Comparison of ENCODE assay signal across 12 mouse cellular contexts in the genomic region with DNA sequence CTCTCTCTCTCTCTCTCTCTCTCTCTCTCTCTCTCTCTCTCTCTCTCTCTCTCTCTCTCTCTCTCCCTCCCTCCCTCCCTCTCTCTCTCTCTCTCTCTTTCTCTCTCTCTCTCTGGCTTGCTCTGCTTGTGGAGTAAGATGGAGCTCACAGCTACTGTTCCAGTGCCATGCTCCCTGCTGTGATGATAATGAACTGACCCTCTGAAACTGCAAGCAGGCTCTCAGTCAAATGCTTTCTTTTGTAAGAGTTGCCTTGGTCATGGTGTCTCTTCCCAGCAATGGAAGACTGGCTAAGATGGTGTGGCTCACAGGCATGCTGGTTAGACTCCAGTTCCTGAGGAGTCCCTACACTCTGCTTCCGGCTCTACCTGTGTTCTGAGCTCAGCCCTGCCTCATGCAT. TPM values are rescaled to one million over a fixed set of nuclear protein-coding genes. Genes with fewer than 3 reads are reported as not detected.
DNase-seq lines count a peak whose midpoint lies in the region; TF ChIP-seq lines count a peak whose summit lies in the region.
"Not testable (repeated sequence)": the region's sequence is repeated elsewhere in the genome, so short reads cannot be mapped to it uniquely, and the experiment has no call there.
"Had no signal": no experiment of that assay in that cellular context is flagged by ENCODE, and none has a peak within 500 bp of the region (broad histone marks: within the 10 kb centered on the region; RNA-seq: fewer than 3 reads in every experiment).

No protein-coding gene starts in this region.

- not testable (repeated sequence) for TF ChIP-seq EP300 in ES-Bruce4 (IDR thresholded peaks at IDR 0.05; ENCODE audit: insufficient read depth, low read depth, low read length)

- not testable (repeated sequence) for H3K36me3 ChIP-seq in E14TG2a.4 (ENCODE audit: insufficient read depth, low read length); ES-Bruce4 (ENCODE audit: control insufficient read depth, insufficient read depth, low read length, poor library complexity, severe bottlenecking); ES-E14 (ENCODE audit: control insufficient read depth, insufficient read depth, low read length, poor library complexity, severe bottlenecking)

- H3K4me1 ChIP-seq in E14TG2a.4 (replicated peaks; ENCODE audit: low read depth, low read length) = peaks cover 50% of the 10 kb centered on the region
- not testable (repeated sequence) for H3K4me1 ChIP-seq in ES-Bruce4 (ENCODE audit: control insufficient read depth, insufficient read depth, low read length); ES-E14 (ENCODE audit: control insufficient read depth in 2 of 2, insufficient read depth in 2 of 2, low read length in 2 of 2, poor library complexity in 1 of 2)

- DNase-seq in ES-CJ7 (ENCODE audit: low read depth, low spot score) (peak; percentile 65), R1 (ENCODE audit: low read depth, low spot score) (peak; percentile 66), ZHBTc4 (ENCODE audit: low read depth, low spot score) (peak; percentile 55)
- DNase-seq in ES-E14 (ENCODE audit: low read depth, low spot score) = not testable (repeated sequence)
- peak; percentile 45 for DNase-seq in heart, adult 11 months

- not testable (repeated sequence) for TF ChIP-seq POLR2A in ES-Bruce4 (IDR thresholded peaks at IDR 0.05; ENCODE audit: insufficient read depth, low read length)

- not testable (repeated sequence) for H3K9me3 ChIP-seq in E14TG2a.4 (ENCODE audit: low read length); ES-Bruce4 (replicated peaks; ENCODE audit: control insufficient read depth, insufficient read depth, low read length, poor library complexity, severe bottlenecking); ES-E14 (ENCODE audit: control insufficient read depth, insufficient read depth, low read depth, low read length)

- in situ Hi-C loops in ES-E14 (cut with MboI; ENCODE audit: low sequenced_read_pairs in 2 of 2, unreplicated experiment in 2 of 2) = loop anchor here (10.0 to 25.0 kb wide), 5 partner anchors 229 to 829 kb away; partner anchors contain the start of genes Rps12 (in 1 of the 2), Slc18b1 (in 1 of the 2), Taar4 (in 1 of the 2) and Taar5 (in 1 of the 2)

- 0 out of 2 replicates have a peak overlapping the region, but pooled peaks have one; percentile 5 for H3K27ac ChIP-seq in ES-Bruce4 (ENCODE audit: insufficient read depth, low read length)
- H3K27ac ChIP-seq in ES-E14 (ENCODE audit: insufficient read depth, low read depth, low read length, poor library complexity, severe bottlenecking) = peak overlapping the region; percentile 42; the same call in 1 of the 2 replicates

- not testable (repeated sequence) for H3K9ac ChIP-seq in ES-Bruce4 (ENCODE audit: low read depth, poor library complexity, severe bottlenecking); ES-E14 (ENCODE audit: insufficient read depth, low read depth, low read length, poor library complexity, severe bottlenecking)

- H3K27me3 ChIP-seq in E14TG2a.4 (ENCODE audit: insufficient read depth, low read length); ES-Bruce4 (ENCODE audit: control insufficient read depth, insufficient read depth, low read length, poor library complexity, severe bottlenecking): not testable (repeated sequence)

- TF ChIP-seq CTCF in E14TG2a.4 (conservative IDR thresholded peaks at IDR 0.05; ENCODE audit: low read length); ES-Bruce4 (IDR thresholded peaks at IDR 0.05; ENCODE audit: low read depth, low read length): not testable (repeated sequence)

- peak overlapping the region; percentile 7; the same call in 1 of the 2 replicates for H3K4me3 ChIP-seq in E14TG2a.4 (replicated peaks; ENCODE audit: low read length)
- not testable (repeated sequence) for H3K4me3 ChIP-seq in ES-Bruce4 (ENCODE audit: low read depth, low read length); ES-E14 (ENCODE audit: insufficient read depth in 1 of 2, low read depth in 1 of 2, low read length in 2 of 2, poor library complexity in 1 of 2, severe bottlenecking in 1 of 2)

RNA-seq across cellular contexts. Expression of gene Ccn2, which starts 21.3 kb away (rescaled TPM):
- 64.9 and 65.2 TPM in 2 replicates for polyA plus RNA-seq in ES-Bruce4 (2011; ENCODE audit: insufficient read depth, insufficient read length, low read depth, missing spikeins)
- total RNA-seq in ES-E14 (2012; rRNA removed) = 109 and 147 TPM in 2 replicates
- total RNA-seq: CH12.LX, MEL had no signal
- polyA plus RNA-seq: activated CD4-positive, CD25-positive, alpha-beta regulatory T cell, adult 4 months; CD4-positive, CD25-positive, alpha-beta regulatory T cell, adult 4 months; G1E had no signal
